Mouse (Mus musculus) bone marrow macrophage, adult 2 months (primary cell): ENCODE results near the gene Ece1. TPM values are rescaled to one million over a fixed set of nuclear protein-coding genes. Genes with fewer than 3 reads are reported as not detected.
A peak's percentile ranks its signal among the peaks of the same experiment; 100 is the strongest.

Source experiments
- H3K27ac ChIP-seq: 2 replicates; pipeline ENCODE4 v1.5.1; 2012; ENCODE audit warnings: low read depth, low read length; ENCODE audit not compliant: insufficient read depth
- H3K4me1 ChIP-seq: 2 replicates; pipeline ENCODE4 v1.6.1; 2012; ENCODE audit warnings: low read length; ENCODE audit not compliant: control insufficient read depth, insufficient read depth
- H3K4me3 ChIP-seq: 2 replicates; pipeline ENCODE4 v1.5.1; 2012; ENCODE audit warnings: mild to moderate bottlenecking, low read length, moderate library complexity; ENCODE audit not compliant: insufficient read depth
- CTCF ChIP-seq: IDR thresholded peaks from 2 replicates; pipeline ENCODE4 v1.5.1; 2012; ENCODE audit warnings: low read depth, mild to moderate bottlenecking, low read length, moderate library complexity
- POLR2A ChIP-seq: IDR thresholded peaks from 2 replicates; pipeline ENCODE4 v1.6.1; 2012; ENCODE audit warnings: mild to moderate bottlenecking, low read depth, low read length, borderline replicate concordance
- polyA plus RNA-seq: library from polyadenylated mRNA; stranded (reverse); fragments of >200 nt; gene quantifications from 2 replicates; pipeline ENCODE4 v1.2.4, GENCODE M21; 2012; ENCODE audit not compliant: missing spikeins, insufficient read depth, insufficient read length

The Ece1 gene
- polyA plus RNA-seq, 1 experiment: 18.3 TPM

- TF ChIP-seq POLR2A (no peak), CTCF (no peak)
- 0 out of 2 replicates have a peak, but pooled peaks cover 2% of the 10 kb centered on the region for H3K4me1 ChIP-seq
- H3K4me3 ChIP-seq: no peak overlapping the region
- H3K27ac ChIP-seq: no peak overlapping the region
Observed at GRCm38 (mm10) chr4:137982869-137983268, 120.8 kb downstream of the Ece1 start.

DNA sequence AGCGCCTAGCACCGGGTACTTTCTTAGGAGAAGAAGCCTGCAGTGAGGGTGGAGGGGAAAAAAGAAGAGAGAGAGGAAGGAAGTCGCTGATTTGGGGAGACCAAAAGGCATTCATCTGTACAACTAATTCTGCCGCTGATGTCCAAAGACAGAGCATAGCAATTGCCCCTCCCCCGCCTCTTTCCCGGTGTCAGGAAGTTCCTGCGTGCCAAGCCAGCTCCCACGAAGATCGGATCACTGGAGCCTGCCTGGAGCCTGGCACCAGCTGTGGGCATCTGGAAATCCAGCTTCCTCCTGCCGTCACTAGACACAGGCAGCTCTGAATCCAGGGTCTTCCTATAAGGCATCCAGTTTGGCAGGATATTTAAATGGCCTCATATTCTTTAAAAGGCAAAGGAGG lies 122.2 kb downstream of the Ece1 start:
- no peak overlapping the region for H3K27ac ChIP-seq
- H3K4me3 ChIP-seq: no peak overlapping the region
- TF ChIP-seq CTCF (no peak), POLR2A (no peak)
- 0 out of 2 replicates have a peak, but pooled peaks cover 2% of the 10 kb centered on the region for H3K4me1 ChIP-seq

DNA sequence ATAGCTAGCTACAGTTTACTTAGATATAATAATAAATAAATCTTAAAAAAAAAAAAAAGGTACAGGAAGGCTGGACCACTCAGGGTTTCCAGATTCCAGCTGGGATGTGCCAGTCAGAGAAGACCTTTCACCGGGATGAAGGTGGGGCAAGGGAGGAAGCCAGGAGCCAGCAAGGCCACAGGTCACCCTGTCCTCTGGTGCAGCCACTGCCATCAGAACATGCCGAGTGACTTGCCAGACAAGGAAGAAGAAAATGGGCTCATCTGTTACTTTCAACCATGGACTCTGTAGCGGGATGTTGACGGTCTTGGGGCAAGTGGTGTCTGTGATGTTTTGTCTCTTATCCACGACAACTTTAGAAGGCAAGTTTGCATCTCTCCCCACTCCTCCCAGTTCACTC lies 122.7 kb downstream of the Ece1 start:
- Histone ChIP-seq H3K4me1 (0 out of 2 replicates have a peak, but pooled peaks cover 2% of the 10 kb centered on the region), H3K4me3 (no peak overlapping the region), H3K27ac (no peak overlapping the region)
- no peak for TF ChIP-seq POLR2A
- no peak for TF ChIP-seq CTCF

GRCm38 (mm10) chr4:137989426-137989825 lies 127.4 kb downstream of the Ece1 start:
- Histone ChIP-seq H3K4me1 (peaks cover 3% of the 10 kb centered on the region; the same call in 1 of the 2 replicates), H3K4me3 (no peak overlapping the region), H3K27ac (no peak overlapping the region)
- TF ChIP-seq CTCF (no peak), POLR2A (no peak)

- peaks cover 4% of the 10 kb centered on the region for H3K4me1 ChIP-seq
- H3K4me3 ChIP-seq: no peak overlapping the region
- no peak overlapping the region for H3K27ac ChIP-seq
- TF ChIP-seq CTCF (no peak; the same call in 1 of the 2 replicates), POLR2A (no peak)
Observed at GRCm38 (mm10) chr4:137990433-137990832, 128.4 kb downstream of the Ece1 start.

DNA sequence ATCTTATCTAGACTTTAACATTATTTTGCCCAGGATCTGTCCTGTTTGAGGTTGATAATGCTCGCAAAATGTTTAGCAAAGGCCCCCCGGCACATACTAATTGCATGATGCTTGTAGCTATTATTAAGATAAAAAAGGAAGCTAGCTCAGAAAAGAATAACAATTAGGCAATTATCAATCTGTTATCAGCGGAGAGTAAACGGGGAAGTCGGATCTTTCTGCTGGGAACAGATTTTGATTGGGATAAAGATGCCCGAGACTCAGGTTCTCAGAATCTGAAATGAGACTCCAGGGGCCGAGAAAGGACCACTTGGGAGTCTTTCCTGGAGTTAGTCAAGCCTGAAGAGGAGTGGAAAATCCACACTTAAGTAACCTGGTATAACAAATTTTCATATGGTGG lies 129.2 kb downstream of the Ece1 start:
- no peak overlapping the region for H3K27ac ChIP-seq
- no peak overlapping the region for H3K4me3 ChIP-seq
- TF ChIP-seq CTCF: no peak
- TF ChIP-seq POLR2A: no peak
- H3K4me1 ChIP-seq: peaks cover 12% of the 10 kb centered on the region

- no peak for TF ChIP-seq POLR2A
- no peak for TF ChIP-seq CTCF
- Histone ChIP-seq H3K4me3 (peak within 1 kb of the TSS; percentile 98), H3K27ac (peak within 1 kb of the TSS; percentile 86), H3K4me1 (peaks cover 18% of the 10 kb centered on the region)
Observed at GRCm38 (mm10) chr4:137992890-137993289, 130.9 kb downstream of the Ece1 start, which contains the start of gene Eif4g3. Gene Eif4g3, plus strand, starts transcription at chr4:137993022.

GRCm38 (mm10) chr4:137993291-137993758 lies 131.3 kb downstream of the Ece1 start:
- TF ChIP-seq POLR2A (no peak), CTCF (no peak)
- peak overlapping the region; percentile 98 for H3K4me3 ChIP-seq
- peaks cover 18% of the 10 kb centered on the region for H3K4me1 ChIP-seq
- H3K27ac ChIP-seq: peak overlapping the region; percentile 71

DNA sequence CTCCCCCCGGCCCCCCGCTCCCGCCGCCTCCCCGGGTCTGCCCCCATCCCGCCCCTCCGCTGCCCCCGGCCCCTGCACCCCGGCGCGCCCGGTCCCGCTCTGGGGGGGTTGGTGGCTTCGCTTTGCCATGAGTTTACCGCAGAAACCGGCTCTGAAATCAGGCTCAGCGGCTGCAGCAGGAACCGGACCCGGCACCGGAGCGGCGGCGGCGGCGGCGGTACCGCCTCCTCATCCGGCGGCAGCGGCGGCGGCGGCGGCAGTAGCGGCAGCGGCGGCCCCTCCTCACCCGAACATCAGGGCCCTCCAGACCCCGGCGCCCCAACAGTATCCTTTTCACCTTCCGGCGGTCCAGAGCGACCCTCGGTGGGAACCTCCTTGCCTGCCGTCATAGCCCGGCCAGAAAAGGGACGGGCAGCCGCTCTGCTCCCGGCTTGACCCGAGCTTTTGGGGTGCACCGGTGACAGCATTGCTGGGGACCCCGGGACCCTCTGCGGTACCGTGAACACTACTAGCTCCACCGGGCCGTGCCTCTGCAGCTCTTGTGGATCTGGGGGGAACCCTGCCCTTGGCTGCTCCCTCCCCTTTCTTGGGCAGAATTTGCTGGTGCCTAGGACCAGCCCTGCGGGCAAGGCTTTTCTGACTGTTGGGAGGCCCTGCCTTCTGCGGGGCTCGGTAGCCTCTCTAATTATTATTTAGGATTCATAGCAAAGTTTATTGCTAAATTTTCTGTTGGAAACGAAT lies 132.0 kb downstream of the Ece1 start:
- Histone ChIP-seq H3K4me1 (peaks cover 18% of the 10 kb centered on the region), H3K4me3 (peak overlapping the region; percentile 98), H3K27ac (peak overlapping the region; percentile 86)
- TF ChIP-seq CTCF (no peak), POLR2A (no peak)
